Mouse (Mus musculus): Measurements from ENCODE around the gene Methig1.

- no peak for TF ChIP-seq MAFK (IDR thresholded peaks at IDR 0.05; ENCODE audit: insufficient read depth, low read depth, low read length)
- TF ChIP-seq CHD2 (IDR thresholded peaks at IDR 0.05; ENCODE audit: low read depth, low read length): no peak
- TF ChIP-seq ZC3H11A (IDR thresholded peaks at IDR 0.05; ENCODE audit: borderline replicate concordance, low read depth, low read length): no peak
Observed at GRCm38 (mm10) chr15:100406088-100406487, 53.1 kb downstream of the Methig1 start.

Measured in ES-E14 (cell line).